Mouse (Mus musculus) bone marrow macrophage, adult 2 months (primary cell): Measurements from ENCODE around the gene Cemip2. TPM values are rescaled to one million over a fixed set of nuclear protein-coding genes. Genes with fewer than 3 reads are reported as not detected.

ENCODE experiments used
- H3K27ac ChIP-seq: 2 replicates; pipeline ENCODE4 v1.5.1; 2012; ENCODE audit warnings: low read depth, low read length; ENCODE audit not compliant: insufficient read depth
- H3K4me1 ChIP-seq: 2 replicates; pipeline ENCODE4 v1.6.1; 2012; ENCODE audit warnings: low read length; ENCODE audit not compliant: control insufficient read depth, insufficient read depth
- H3K4me3 ChIP-seq: 2 replicates; pipeline ENCODE4 v1.5.1; 2012; ENCODE audit warnings: mild to moderate bottlenecking, low read length, moderate library complexity; ENCODE audit not compliant: insufficient read depth
- CTCF ChIP-seq: IDR thresholded peaks from 2 replicates; pipeline ENCODE4 v1.5.1; 2012; ENCODE audit warnings: low read depth, mild to moderate bottlenecking, low read length, moderate library complexity
- POLR2A ChIP-seq: IDR thresholded peaks from 2 replicates; pipeline ENCODE4 v1.6.1; 2012; ENCODE audit warnings: mild to moderate bottlenecking, low read depth, low read length, borderline replicate concordance
- polyA plus RNA-seq: library from polyadenylated mRNA; stranded (reverse); fragments of >200 nt; gene quantifications from 2 replicates; pipeline ENCODE4 v1.2.4, GENCODE M21; 2012; ENCODE audit not compliant: missing spikeins, insufficient read depth, insufficient read length

Gene Cemip2
- polyA plus RNA-seq, 1 experiment = 5.5 TPM

- no peak overlapping the region for H3K27ac ChIP-seq
- H3K4me1 ChIP-seq = no peaks in the 10 kb centered on the region
- no peak overlapping the region for H3K4me3 ChIP-seq
- TF ChIP-seq CTCF (no peak), POLR2A (no peak)
Observed at GRCm38 (mm10) chr19:21886166-21886657, 108.1 kb downstream of the Cemip2 start.

GRCm38 (mm10) chr19:21890699-21891098 lies 112.6 kb downstream of the Cemip2 start:
- no peak overlapping the region for H3K27ac ChIP-seq
- TF ChIP-seq POLR2A = no peak
- no peak for TF ChIP-seq CTCF
- peaks cover 10% of the 10 kb centered on the region for H3K4me1 ChIP-seq
- H3K4me3 ChIP-seq = no peak overlapping the region

DNA sequence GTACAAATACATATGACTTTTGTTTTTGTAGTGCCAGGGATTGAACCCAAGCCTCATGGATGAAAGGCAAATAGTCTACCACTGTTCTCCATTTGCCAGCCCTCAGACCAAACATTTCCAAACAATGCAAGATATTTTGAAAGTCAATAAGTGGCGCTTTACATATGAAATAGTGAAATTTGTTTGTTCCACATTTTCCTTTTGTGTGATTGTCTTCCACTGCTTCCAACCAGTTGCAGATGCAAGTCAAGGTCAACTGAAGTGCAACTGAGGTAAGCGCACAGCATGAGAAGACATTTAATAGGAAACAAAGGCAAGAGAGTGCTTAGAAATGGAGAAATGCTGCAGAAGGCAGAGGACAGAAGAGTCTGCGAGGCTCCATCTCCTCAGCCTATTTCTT lies 116.7 kb downstream of the Cemip2 start:
- Histone ChIP-seq H3K4me1 (peaks cover 35% of the 10 kb centered on the region), H3K27ac (no peak overlapping the region)
- no peak for TF ChIP-seq CTCF
- TF ChIP-seq POLR2A = no peak

DNA sequence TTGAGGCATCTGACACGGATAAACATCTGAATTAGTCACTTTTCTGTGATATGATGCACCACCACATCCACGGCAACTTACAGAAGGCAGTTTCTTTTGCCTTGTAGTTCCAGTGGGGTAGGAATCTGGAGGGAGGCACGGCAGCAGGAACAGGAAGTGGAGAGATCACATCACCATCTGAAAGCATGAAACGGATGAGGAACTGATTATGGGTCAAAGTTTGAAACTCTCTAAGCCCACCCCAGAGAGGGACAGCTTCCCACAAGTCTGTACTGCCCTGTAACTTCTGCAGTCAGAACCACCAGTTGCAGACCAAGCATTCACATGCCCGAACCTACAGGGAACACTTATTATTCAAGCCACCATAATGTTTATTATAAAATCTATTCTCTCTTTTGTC lies 117.4 kb downstream of the Cemip2 start:
- Histone ChIP-seq H3K27ac (peak overlapping the region; percentile 45), H3K4me3 (no peak overlapping the region), H3K4me1 (peaks cover 35% of the 10 kb centered on the region)
- TF ChIP-seq POLR2A = no peak
- TF ChIP-seq CTCF = no peak

More for the DNA sequence above, 116.7 kb downstream of the Cemip2 start:
- H3K4me3 ChIP-seq = no peak overlapping the region

- peak overlapping the region; percentile 21 for H3K4me3 ChIP-seq
- peaks cover 35% of the 10 kb centered on the region for H3K4me1 ChIP-seq
- no peak for TF ChIP-seq POLR2A
- no peak for TF ChIP-seq CTCF
- H3K27ac ChIP-seq = peak overlapping the region; percentile 88
Observed at GRCm38 (mm10) chr19:21897122-21897827, 119.1 kb downstream of the Cemip2 start.

DNA sequence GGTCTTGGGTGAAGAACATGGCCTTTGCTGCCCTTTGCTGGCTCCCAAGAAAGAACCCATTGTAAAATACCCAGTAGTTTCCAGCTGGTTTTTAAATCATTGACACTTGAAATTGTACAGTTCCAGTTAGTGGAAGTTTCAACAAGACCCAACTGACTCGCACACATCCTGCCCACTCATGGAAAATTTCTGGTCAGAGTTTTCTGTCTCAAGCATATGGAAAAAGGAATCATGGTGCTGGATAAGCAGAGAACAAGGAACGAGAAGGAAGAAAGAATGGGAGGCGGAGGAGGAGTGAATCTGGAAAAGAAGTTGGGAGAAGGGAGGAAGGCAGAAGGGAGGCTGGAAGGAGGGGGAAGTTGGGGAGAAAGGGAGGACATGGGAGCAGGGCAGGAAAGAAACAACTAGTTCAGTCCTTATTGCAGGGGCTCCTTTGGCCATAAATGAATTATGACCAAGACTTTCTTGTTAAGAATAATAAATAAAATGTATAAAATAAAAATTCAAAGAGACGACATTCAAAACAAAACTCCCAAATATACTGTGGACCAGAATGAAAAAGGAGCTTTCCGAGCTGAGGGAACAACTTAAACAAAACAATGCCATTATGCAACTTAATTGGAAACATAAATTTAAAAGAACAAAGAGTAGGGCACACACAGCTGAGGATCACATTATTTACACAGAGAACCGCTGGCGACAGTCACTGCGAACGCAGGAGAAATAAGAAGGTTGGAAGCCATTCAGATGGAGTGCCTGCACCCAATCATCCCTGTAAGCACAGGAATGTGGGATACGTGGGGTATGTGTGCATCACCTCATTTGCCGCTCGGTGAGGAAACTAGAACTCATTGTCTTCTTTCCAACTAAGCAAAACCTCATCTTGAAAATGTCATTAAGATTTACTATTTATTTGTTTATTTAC lies 120.1 kb downstream of the Cemip2 start:
- peak overlapping the region; percentile 82 for H3K27ac ChIP-seq
- no peak overlapping the region for H3K4me3 ChIP-seq
- TF ChIP-seq POLR2A (no peak), CTCF (no peak)
- peaks cover 35% of the 10 kb centered on the region for H3K4me1 ChIP-seq

Other genes starting within 250 kb of the Cemip2 start
- gene 1110059E24Rik, start 125.4 kb upstream of the Cemip2 start, polyA plus RNA-seq = 17.4 and 19.2 TPM in 2 replicates
- 23.2 and 27.5 TPM in 2 replicates for gene Abhd17b, start 125.2 kb upstream of the Cemip2 start, polyA plus RNA-seq